9 mouse cellular contexts compared by ENCODE assay signal in the genomic region with DNA sequence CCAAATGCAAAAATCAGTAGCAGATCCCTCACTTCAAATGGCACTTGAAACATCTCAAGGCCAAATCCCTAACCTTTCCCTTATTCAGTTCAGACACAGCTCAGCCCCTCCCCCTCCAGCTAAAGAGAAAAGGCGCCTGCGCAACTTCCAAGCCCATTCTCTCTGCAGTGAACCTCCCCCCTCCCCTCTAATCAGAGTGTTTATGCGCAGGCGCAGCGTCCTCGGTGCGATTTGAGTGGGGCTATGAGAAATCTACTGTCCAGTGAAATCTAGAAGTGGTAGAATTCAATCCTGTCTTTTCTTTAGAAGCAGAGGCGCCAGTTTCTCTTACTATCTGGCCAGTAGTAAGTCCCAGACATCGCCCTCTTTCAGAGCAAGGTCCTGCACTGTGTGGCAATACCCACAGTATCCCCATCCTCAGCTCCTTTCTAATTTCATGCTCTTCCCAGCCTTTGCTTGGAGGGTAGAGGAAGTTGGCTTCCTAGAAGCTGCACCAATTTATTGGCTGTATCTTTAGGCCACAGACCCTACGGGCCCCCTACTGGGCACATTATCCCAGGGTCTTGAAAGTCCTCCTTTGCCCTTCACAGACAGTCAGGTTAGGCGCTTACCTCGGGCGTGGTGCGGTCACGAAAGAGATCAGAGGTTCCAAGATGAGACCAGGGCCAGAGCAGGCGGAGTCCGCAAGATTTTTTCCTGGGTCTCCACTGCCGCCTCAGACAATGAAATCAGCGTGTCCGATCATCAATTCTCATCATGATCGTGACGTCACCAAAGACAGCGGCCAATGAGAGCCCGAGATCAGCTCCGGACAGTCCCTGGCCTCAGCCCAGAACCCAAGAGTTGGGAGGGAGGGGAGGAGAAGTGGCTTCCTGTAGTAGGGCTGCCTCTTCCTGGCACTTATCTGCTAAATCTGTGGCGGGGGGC. TPM values are rescaled to one million over a fixed set of nuclear protein-coding genes. Genes with fewer than 3 reads are reported as not detected.
A peak's percentile ranks its signal among the peaks of the same experiment; 100 is the strongest.
DNase-seq lines count a peak whose midpoint lies in the region; ATAC-seq and TF ChIP-seq lines count a peak whose summit lies in the region.
"Had no signal": no experiment of that assay in that cellular context is flagged by ENCODE, and none has a peak within 500 bp of the region (broad histone marks: within the 10 kb centered on the region; RNA-seq: fewer than 3 reads in every experiment).

Gene Hdx, minus strand, starts transcription at position 724 of the 927 bp plus-strand sequence.

- 14% methylated on average over 26 of the region's 26 CpGs for WGBS in embryonic facial prominence, embryonic 12.5 days
- 20% methylated on average over 26 of the region's 26 CpGs for WGBS in midbrain, embryonic 10.5 days
- 14% methylated on average over 26 of the region's 26 CpGs for WGBS in small intestine, adult 2 months

- no peaks in the 10 kb centered on the region for H3K27me3 ChIP-seq in embryonic facial prominence, embryonic 12.5 days
- H3K27me3 ChIP-seq in midbrain, embryonic 10.5 days (ENCODE audit: low read depth, poor library complexity, severe bottlenecking) = no peaks in the 10 kb centered on the region
- H3K27me3 ChIP-seq in small intestine, adult 2 months (ENCODE audit: control insufficient read depth, insufficient read depth, low read length) = no peaks in the 10 kb centered on the region

- peak; percentile 0 for DNase-seq in CD4-positive, CD25-positive, alpha-beta regulatory T cell, adult 2 months (ENCODE audit: low read depth, low spot score)
- DNase-seq in heart, adult 18-20 months = peak; percentile 39 to 44
- peak; percentile 24 for DNase-seq in kidney, adult 11 months
- DNase-seq in left cerebral cortex, postnatal 25 days (ENCODE audit: low spot score in 2 of 2) = peak; percentile 50 to 70
- peak; percentile 74 for DNase-seq in midbrain, embryonic 10.5 days (ENCODE audit: low spot score)

- H3K27ac ChIP-seq in embryonic facial prominence, embryonic 12.5 days = peak within 1 kb of the TSS; percentile 65; the same call in 1 of the 2 replicates
- peak within 1 kb of the TSS; percentile 86 for H3K27ac ChIP-seq in midbrain, embryonic 10.5 days (replicated peaks)
- no peak within 1 kb of the TSS for H3K27ac ChIP-seq in small intestine, adult 2 months (ENCODE audit: insufficient read depth, low read depth, low read length)

- H3K4me3 ChIP-seq in embryonic facial prominence, embryonic 12.5 days = peak within 1 kb of the TSS; percentile 49
- H3K4me3 ChIP-seq in midbrain, embryonic 10.5 days = peak within 1 kb of the TSS; percentile 61
- peak within 1 kb of the TSS; percentile 58 for H3K4me3 ChIP-seq in small intestine, adult 2 months (ENCODE audit: low read depth, low read length)
- H3K4me3 ChIP-seq: myocyte had no signal

- peak within 1 kb of the TSS; percentile 45 for H3K4me2 ChIP-seq in embryonic facial prominence, embryonic 12.5 days (replicated peaks)

- no peaks in the 10 kb centered on the region for H3K36me3 ChIP-seq in embryonic facial prominence, embryonic 12.5 days
- H3K36me3 ChIP-seq in midbrain, embryonic 10.5 days = no peaks in the 10 kb centered on the region
- H3K36me3 ChIP-seq in small intestine, adult 2 months (ENCODE audit: control insufficient read depth, insufficient read depth, low read length) = no peaks in the 10 kb centered on the region

- intact Hi-C loops in left cerebral cortex, postnatal 25 days (cut with DNase I) = no loop called here

- no peak for ATAC-seq in CD4-positive, CD25-positive, alpha-beta regulatory T cell, adult 4 months
- ATAC-seq in embryonic facial prominence, embryonic 12.5 days (ENCODE audit: insufficient number of reproducible peaks, insufficient read depth, low FRiP score, low TSS enrichment) = peak; percentile 92

- no peak for TF ChIP-seq POLR2A in small intestine, adult 2 months (IDR thresholded peaks at IDR 0.05; ENCODE audit: low read depth, low read length)

- peak within 1 kb of the TSS; percentile 36 for H3K9ac ChIP-seq in embryonic facial prominence, embryonic 12.5 days

- TF ChIP-seq CTCF in small intestine, adult 2 months (IDR thresholded peaks at IDR 0.05; ENCODE audit: extremely low read depth, insufficient read length, insufficient replicate concordance, low read depth, low read length) = no peak

- no peaks in the 10 kb centered on the region for H3K4me1 ChIP-seq in embryonic facial prominence, embryonic 12.5 days
- H3K4me1 ChIP-seq in midbrain, embryonic 10.5 days = no peaks in the 10 kb centered on the region
- no peaks in the 10 kb centered on the region for H3K4me1 ChIP-seq in small intestine, adult 2 months (ENCODE audit: control insufficient read depth, insufficient read depth, insufficient read length, low read length)

- H3K9me3 ChIP-seq in embryonic facial prominence, embryonic 12.5 days = no peaks in the 10 kb centered on the region
- no peaks in the 10 kb centered on the region for H3K9me3 ChIP-seq in midbrain, embryonic 10.5 days (replicated peaks)

RNA-seq across cellular contexts. Expression of gene Hdx, which starts in this region (rescaled TPM):
- polyA plus RNA-seq in CD4-positive, CD25-positive, alpha-beta regulatory T cell, adult 4 months (2017; shearing (Covaris generic)) = under 1 TPM in 1 of 2 experiments, not detected in 1; 0.03 TPM
- polyA plus RNA-seq in embryonic facial prominence, embryonic 12.5 days (2016; fragmentation: Nextera tagmentation; extraction: Ambion mirVana) = 1.6 TPM in 2 replicates
- under 1 TPM; 0.07 to 0.08 TPM for total RNA-seq in heart, adult 18-20 months (2021)
- total RNA-seq in left cerebral cortex, postnatal 25 days (2021) = 1 to 10 TPM; 3.3 to 4.1 TPM
- polyA plus RNA-seq in midbrain, embryonic 10.5 days (2016; fragmentation: Nextera tagmentation; extraction: Ambion mirVana) = 1.6 and 2.1 TPM in 2 replicates
- polyA plus RNA-seq in small intestine, adult 2 months (2012; rRNA removed) = 0.03 and 0.04 TPM in 2 replicates
- polyA plus RNA-seq: myocyte had no signal

Comparison
In these comparisons a context has a peak if more than half of its experiments do, and no peak if none do; other contexts are left out.
1. RNA of gene Hdx (total RNA-seq): 3.3 to 4.1 TPM in left cerebral cortex, postnatal 25 days; 0.07 to 0.08 TPM in heart, adult 18-20 months; every median in the first group is over 4 times any median in the second.
2. Peak in DNase-seq in heart, adult 18-20 months; RNA of the gene not detected or under 1 TPM.
3. DNase-seq: peak in every context shown above with its lines; median percentile 74 in midbrain, embryonic 10.5 days; 60 in left cerebral cortex, postnatal 25 days; 42 in heart, adult 18-20 months; 24 in kidney, adult 11 months; 0 in CD4-positive, CD25-positive, alpha-beta regulatory T cell, adult 2 months.
4. Peak in every context shown above with its lines, with median percentiles within 50 percentile points of each other: H3K4me3 ChIP-seq.